Mouse (Mus musculus) mature B cell (primary cell): ENCODE measurements around the gene Cc2d2b.

Experiments
- in situ Hi-C: fragments of 300-500 bp; cut with MboI; formaldehyde crosslinking; loops from 2 replicates; pipeline ENCODE4 v1.14.3; 2019

The Cc2d2b gene

GRCm38 (mm10) chr19:40748559-40748958, at the start of gene Cc2d2b:
Gene Cc2d2b, plus strand, starts transcription at chr19:40748753.
- in situ Hi-C loops, result no loop called here

- in situ Hi-C loops, result loop anchor here (25.0 kb wide), 1 partner anchor 338 kb away; no protein-coding TSS in a partner anchor
Observed at GRCm38 (mm10) chr19:40699816-40700215, 48.7 kb upstream of the Cc2d2b start.

- in situ Hi-C loops, result loop anchor here (25.0 kb wide), 1 partner anchor 340 kb away; no protein-coding TSS in a partner anchor
Observed at GRCm38 (mm10) chr19:40702406-40702805, 46.1 kb upstream of the Cc2d2b start.

- in situ Hi-C loops, result loop anchor here (25.0 kb wide), 1 partner anchor 351 kb away; no protein-coding TSS in a partner anchor
Observed at GRCm38 (mm10) chr19:40712889-40713628, 35.5 kb upstream of the Cc2d2b start.

GRCm38 (mm10) chr19:40714700-40715099, 33.9 kb upstream of the Cc2d2b start:
- in situ Hi-C loops, result loop anchor here (25.0 kb wide), 1 partner anchor 352 kb away; no protein-coding TSS in a partner anchor

- in situ Hi-C loops, result loop anchor here (25.0 kb wide), 1 partner anchor 355 kb away; no protein-coding TSS in a partner anchor
Observed at GRCm38 (mm10) chr19:40716981-40717380, 31.6 kb upstream of the Cc2d2b start.

- in situ Hi-C loops, result loop anchor here (5.0 to 25.0 kb wide), 2 partner anchors 107 to 357 kb away; partner anchors contain the start of genes Entpd1 and Tctn3
Observed at GRCm38 (mm10) chr19:40719439-40720105, 29.0 kb upstream of the Cc2d2b start.

- in situ Hi-C loops, result loop anchor here (5.0 to 25.0 kb wide), 2 partner anchors 108 to 358 kb away; partner anchors contain the start of genes Entpd1 and Tctn3
Observed at GRCm38 (mm10) chr19:40720381-40720780, 28.2 kb upstream of the Cc2d2b start.

- in situ Hi-C loops, result loop anchor here (5.0 to 25.0 kb wide), 2 partner anchors 110 to 360 kb away; partner anchors contain the start of genes Entpd1 and Tctn3
Observed at GRCm38 (mm10) chr19:40722137-40723038, 26.2 kb upstream of the Cc2d2b start.

- in situ Hi-C loops, result loop anchor here (5.0 to 25.0 kb wide), 2 partner anchors 111 to 361 kb away; partner anchors contain the start of genes Entpd1 and Tctn3
Observed at GRCm38 (mm10) chr19:40723516-40723915, 25.0 kb upstream of the Cc2d2b start.

- in situ Hi-C loops, result no loop called here
Observed at GRCm38 (mm10) chr19:40726148-40726547, 22.4 kb upstream of the Cc2d2b start.

- in situ Hi-C loops, result no loop called here
Observed at GRCm38 (mm10) chr19:40726614-40727013, 21.9 kb upstream of the Cc2d2b start.

GRCm38 (mm10) chr19:40728213-40728612, 20.3 kb upstream of the Cc2d2b start:
- in situ Hi-C loops, result no loop called here

- in situ Hi-C loops, result no loop called here
Observed at GRCm38 (mm10) chr19:40728732-40729420, 19.7 kb upstream of the Cc2d2b start.

- in situ Hi-C loops, result no loop called here
Observed at GRCm38 (mm10) chr19:40733409-40733808, 15.1 kb upstream of the Cc2d2b start.

- in situ Hi-C loops, result no loop called here
Observed at GRCm38 (mm10) chr19:40733849-40734248, 14.7 kb upstream of the Cc2d2b start.

GRCm38 (mm10) chr19:40736680-40737512, 11.7 kb upstream of the Cc2d2b start:
- in situ Hi-C loops, result no loop called here

- in situ Hi-C loops, result no loop called here
Observed at GRCm38 (mm10) chr19:40737613-40738012, 10.9 kb upstream of the Cc2d2b start.

GRCm38 (mm10) chr19:40738683-40739324, 9.7 kb upstream of the Cc2d2b start:
- in situ Hi-C loops, result no loop called here
